Mouse (Mus musculus) liver, embryonic 14.5 days (tissue): ENCODE measurements around the gene Kcnq2.

Source experiments
- CTCF ChIP-seq: IDR thresholded peaks from 2 replicates; pipeline ENCODE4 v1.5.1; 2016; ENCODE audit warnings: antibody characterized with exemption, low read depth, control low read depth
- EP300 ChIP-seq: IDR thresholded peaks from 2 replicates; pipeline ENCODE4 v1.6.1; 2016; ENCODE audit warnings: antibody characterized with exemption, low read depth

- TF ChIP-seq EP300 (no peak), CTCF (no peak)
Measured at GRCm38 (mm10) chr2:181036561-181036960, 98.5 kb downstream of the Kcnq2 start.
